Mouse (Mus musculus) lung, postnatal 14 days (tissue): ENCODE results near the gene Tbkbp1.
"Not testable (repeated sequence)": the region's sequence is repeated elsewhere in the genome, so short reads cannot be mapped to it uniquely, and the experiment has no call there.

ENCODE experiments used
- DNase-seq: peaks from one replicate; pipeline ENCODE4 v3.0.0; 2021

The Tbkbp1 gene

DNA sequence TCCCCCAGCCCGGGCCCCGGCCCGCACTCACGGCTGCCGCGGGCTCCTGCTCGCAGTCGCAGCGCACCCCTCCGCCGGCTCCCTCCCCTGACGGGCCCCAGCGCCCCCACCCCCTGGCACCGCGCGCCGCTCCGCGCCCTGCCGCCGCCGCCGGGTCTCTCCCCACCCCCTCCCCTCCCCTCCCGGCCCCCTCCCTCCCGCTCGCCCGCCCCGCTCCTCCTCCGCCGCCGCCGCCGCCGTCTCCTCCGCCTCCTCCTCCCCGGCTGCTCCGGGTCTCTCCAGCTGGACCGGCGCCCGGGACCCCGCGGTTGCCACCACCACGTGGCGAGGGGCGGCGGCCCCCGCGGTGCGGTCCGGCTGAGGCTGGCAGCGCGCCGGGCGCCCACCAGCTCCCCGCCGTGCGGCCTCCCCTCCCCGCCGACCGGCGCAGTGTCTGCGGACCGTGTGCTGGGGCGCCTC lies at the start of gene Tbkbp1:
Tbkbp1 (minus strand) TSS at position 153 of the 459 bp plus-strand sequence.
- DNase-seq: peak; percentile 32

DNA sequence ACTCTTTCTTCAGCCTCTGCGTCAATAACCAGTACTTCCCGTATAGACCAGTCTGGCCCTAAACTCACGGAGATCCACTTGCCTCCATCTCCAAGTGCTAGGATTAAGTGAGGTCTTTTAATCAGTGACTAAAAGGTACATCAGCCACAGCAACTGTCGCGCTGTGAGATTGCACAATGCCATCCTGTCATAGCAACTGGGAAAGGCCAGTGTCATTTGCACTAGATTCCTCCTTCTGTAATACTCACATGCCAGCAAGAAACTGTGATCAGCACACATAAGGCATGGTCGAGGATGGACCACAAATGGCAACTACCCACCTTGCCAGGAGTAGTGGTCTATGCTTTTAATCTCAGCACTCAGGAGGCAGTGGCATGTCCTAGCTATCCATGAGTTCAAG lies 48.2 kb upstream of the Tbkbp1 start:
- no peak for DNase-seq

GRCm38 (mm10) chr11:97198601-97199000 lies 47.3 kb upstream of the Tbkbp1 start:
- peak; percentile 72 for DNase-seq

GRCm38 (mm10) chr11:97197021-97197420 lies 45.7 kb upstream of the Tbkbp1 start:
- no peak for DNase-seq

DNA sequence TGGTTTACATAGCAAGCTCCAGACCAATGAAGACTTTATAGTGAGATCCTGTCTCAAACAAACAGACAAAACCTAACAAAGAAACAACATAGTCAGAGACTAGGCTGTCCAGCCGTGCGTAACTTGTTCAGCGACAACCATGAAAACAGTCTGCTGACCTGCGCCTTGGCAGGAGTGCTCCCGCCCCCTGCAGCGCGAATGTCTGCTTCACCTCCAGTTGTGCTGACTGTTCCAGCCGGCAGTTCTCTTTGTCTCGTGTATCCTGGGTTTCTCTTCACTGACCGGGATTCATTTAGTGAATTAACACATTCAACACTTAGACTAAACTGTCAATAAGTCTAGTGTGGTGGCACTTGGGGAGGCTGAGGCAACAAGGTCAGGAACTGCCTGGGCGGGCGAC lies 45.2 kb upstream of the Tbkbp1 start:
- DNase-seq: no peak

DNA sequence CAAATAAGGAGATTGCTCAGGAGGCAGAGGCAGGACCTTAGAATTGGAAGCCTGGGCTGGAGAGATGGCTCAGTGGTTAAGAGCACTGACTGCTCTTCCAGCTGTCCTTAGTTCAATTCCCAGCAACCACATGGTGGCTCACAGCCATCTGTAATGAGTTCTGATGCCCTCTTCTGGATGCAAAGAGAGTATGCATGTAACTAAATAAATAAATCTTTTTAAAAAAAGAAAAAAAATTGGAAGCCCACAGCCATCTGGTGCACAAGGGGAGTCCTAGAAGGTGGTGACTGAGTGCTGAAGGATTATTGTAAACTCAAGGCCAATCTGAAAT lies 41.3 kb upstream of the Tbkbp1 start:
- DNase-seq: no peak

DNA sequence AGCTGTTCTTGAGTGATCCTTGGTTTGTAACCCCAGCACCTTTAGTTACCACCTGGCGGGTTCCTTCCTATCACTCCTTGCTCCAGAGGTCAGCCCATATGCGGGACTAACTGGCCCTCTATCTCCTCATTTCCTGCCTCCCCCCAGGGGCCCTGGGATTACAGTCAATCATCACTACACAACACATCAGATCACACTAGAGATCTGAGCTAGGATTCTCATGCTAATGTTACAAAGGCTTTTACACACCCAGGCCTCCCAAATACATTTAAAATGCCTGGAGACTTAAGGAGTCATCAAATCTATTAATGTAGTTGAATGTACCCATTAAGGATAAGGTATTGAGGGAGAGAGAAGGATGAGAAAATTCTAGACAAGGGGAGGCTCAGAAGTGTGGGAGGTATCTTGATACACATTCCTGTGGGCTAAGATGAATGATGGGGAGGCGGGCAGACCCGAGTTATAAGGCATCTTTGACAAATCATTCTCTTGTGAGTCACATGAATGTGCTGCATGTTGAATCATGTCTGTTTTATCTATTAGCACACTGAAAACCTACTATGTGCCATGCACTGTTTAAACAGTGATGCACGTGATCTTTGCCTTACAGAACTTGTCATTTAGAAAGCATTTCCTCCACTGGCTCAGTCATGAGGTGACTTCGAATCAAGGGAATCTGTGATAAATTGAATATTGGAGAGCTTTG lies 40.8 kb upstream of the Tbkbp1 start:
- DNase-seq: no peak

- DNase-seq: no peak
Observed at GRCm38 (mm10) chr11:97190992-97191391, 39.7 kb upstream of the Tbkbp1 start.

GRCm38 (mm10) chr11:97189645-97190044 lies 38.4 kb upstream of the Tbkbp1 start:
- not testable (repeated sequence) for DNase-seq

- no peak for DNase-seq
Observed at GRCm38 (mm10) chr11:97189231-97189630, 37.9 kb upstream of the Tbkbp1 start.

- no peak for DNase-seq
Observed at GRCm38 (mm10) chr11:97188643-97188955, 37.3 kb upstream of the Tbkbp1 start.

GRCm38 (mm10) chr11:97187764-97188642 lies 36.7 kb upstream of the Tbkbp1 start, which contains the start of gene Kpnb1:
Gene Kpnb1 (minus strand): TSS chr11:97187881.
- peak; percentile 97 for DNase-seq

DNA sequence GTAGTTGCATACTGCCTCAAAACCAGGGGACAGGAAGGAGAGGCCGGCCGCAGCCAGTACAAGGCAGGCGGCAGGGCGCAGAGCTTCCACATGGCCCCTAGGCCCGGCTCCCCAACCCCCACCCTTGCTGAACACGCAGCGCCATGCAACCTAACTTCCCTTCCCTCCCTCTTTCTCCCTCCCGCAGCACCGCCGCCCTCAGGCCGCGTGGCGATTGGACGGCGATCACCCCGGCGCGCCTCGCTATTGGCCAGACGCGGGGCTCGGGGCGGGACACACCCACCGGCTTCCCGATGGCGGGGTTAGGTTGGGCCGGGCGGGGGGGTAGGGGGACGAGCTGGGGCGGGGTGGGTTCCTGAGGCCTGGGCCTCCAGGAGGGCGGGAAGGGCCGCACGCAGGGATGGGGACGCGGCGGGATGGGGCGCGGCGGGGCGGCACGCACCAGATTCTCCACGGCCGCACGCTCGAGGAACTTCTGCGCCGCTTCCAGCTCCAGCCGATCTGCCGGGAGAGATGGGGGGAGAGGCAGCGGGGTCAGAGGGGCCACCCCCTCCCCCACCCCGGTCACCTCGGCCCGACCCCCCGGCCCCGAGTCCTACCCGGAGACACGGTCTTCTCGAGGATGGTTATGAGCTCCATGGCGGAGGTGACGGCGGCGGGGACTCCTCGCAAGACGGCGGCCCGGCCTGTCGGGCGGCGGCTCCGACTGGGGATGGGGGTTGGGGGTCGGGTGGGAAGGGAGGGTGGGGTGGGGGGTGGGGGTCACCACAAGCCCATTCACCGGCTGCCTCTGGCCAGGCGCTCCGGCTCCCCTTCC lies 35.9 kb upstream of the Tbkbp1 start:
- DNase-seq: peak; percentile 98

- DNase-seq: no peak
Observed at GRCm38 (mm10) chr11:97185704-97186614, 34.7 kb upstream of the Tbkbp1 start.

DNA sequence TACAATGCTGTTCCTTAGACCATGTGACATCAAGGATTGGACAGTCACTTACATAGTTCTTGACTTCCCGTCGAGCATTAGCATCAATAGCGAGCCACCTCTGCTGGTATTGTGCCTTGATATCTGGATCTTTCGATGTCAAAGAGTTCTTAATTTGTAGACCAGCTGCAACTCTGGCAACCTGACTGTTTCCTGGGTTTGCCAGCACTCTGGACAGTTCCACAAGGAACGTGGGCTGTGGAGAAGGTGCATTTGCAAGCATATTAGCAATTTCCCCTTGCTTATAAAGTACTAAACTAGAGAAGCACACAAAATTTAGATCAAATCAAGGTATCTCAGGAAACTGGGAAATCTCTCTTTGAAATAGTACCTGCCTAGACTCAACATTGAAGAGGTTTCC lies 33.6 kb upstream of the Tbkbp1 start:
- no peak for DNase-seq

GRCm38 (mm10) chr11:97182446-97182845 lies 31.2 kb upstream of the Tbkbp1 start:
- DNase-seq: no peak

GRCm38 (mm10) chr11:97181061-97181460 lies 29.8 kb upstream of the Tbkbp1 start:
- no peak for DNase-seq

DNA sequence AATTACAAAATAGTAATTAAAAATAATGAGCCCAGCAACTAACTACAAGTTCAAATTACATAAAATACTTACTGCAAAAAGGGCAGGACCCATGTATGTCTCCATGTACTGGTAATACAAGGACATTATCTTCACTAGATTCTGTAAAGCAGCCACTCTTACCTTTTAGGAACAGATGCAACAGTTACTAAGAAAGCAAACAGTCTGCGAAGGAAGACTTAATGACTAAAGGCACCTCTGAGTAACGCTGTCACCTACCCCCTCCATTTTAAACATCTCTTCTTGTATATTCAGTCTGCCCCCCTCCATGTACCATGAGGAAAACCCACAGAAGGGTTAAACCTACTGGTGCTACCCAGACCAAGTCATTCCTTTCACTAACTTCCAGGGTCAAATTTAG lies 26.9 kb upstream of the Tbkbp1 start:
- DNase-seq: no peak

- peak; percentile 70 for DNase-seq
Observed at GRCm38 (mm10) chr11:97176851-97177250, 25.6 kb upstream of the Tbkbp1 start.

DNA sequence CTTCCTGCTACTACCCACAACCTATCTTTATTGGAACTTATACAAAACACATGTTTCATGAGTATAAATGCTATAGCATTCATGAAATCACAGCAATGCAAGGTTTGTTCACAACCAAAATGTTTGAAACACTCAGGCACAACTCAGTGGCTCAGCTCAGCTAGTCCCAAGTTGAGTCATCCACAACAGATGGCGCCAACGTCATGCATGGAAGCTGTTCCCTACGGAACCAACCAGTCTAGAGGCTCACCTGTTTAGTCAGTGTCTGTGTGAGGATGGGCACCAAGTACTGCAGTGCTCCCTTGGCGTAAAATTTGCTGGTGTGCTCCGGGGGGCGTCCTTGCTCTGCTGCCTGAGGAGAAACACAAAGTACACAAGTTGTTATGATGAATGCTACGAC lies 24.2 kb upstream of the Tbkbp1 start:
- no peak for DNase-seq

GRCm38 (mm10) chr11:97160341-97160740 lies 9.0 kb upstream of the Tbkbp1 start:
- DNase-seq: no peak

DNA sequence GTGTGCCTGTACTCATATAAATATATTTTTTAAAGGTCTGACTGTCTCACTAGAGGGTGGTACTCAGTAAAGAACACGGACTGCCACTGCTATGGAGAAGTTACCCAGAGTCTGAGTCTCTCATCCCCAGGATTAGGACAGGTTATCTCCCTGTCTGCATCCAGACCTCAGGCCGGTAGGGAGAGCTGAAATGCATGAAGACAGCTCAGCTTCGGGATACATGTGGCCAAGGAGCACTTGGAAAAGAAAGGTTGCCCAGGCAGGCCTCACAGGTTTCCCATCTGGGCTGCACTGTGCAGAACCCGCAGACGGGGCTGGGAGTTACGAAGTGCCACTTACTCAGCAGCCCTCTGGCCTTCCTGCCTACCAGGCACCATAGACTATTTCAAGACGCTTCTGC lies 5.7 kb upstream of the Tbkbp1 start:
- no peak for DNase-seq
